Mouse (Mus musculus): ENCODE results near the gene Col4a3.
A peak's percentile ranks its signal among the peaks of the same experiment; 100 is the strongest.

The Col4a3 gene

GRCm38 (mm10) chr1:82586713-82587399 lies at the start of gene Col4a3, which contains the start of gene Col4a4:
Col4a3 (plus strand) TSS chr1:82586921.
Col4a4 (minus strand) TSS chr1:82586849.
- H3K4me1 ChIP-seq (replicated peaks; ENCODE audit: low read depth, low read length) = peaks cover 13% of the 10 kb centered on the region; the same call in 1 of the 2 replicates
- H3K36me3 ChIP-seq (ENCODE audit: insufficient read depth, low read length) = no peaks in the 10 kb centered on the region
- H3K27me3 ChIP-seq (ENCODE audit: insufficient read depth, low read length) = peaks cover 28% of the 10 kb centered on the region
- TF ChIP-seq POU5F1 (IDR thresholded peaks at IDR 0.05; ENCODE audit: borderline replicate concordance, low read length) = no peak
- no peak for TF ChIP-seq NANOG (IDR thresholded peaks at IDR 0.05; ENCODE audit: borderline replicate concordance, low read length)
- TF ChIP-seq CTCF (conservative IDR thresholded peaks at IDR 0.05; ENCODE audit: low read length) = no peak
- H3K9me3 ChIP-seq (ENCODE audit: low read length) = no peaks in the 10 kb centered on the region
- peak within 1 kb of the TSS; percentile 77 for H3K4me3 ChIP-seq (replicated peaks; ENCODE audit: low read length)

- no peaks in the 10 kb centered on the region for H3K9me3 ChIP-seq (ENCODE audit: low read length)
- TF ChIP-seq CTCF (conservative IDR thresholded peaks at IDR 0.05; ENCODE audit: low read length) (no peak), POU5F1 (IDR thresholded peaks at IDR 0.05; ENCODE audit: borderline replicate concordance, low read length) (no peak), NANOG (IDR thresholded peaks at IDR 0.05; ENCODE audit: borderline replicate concordance, low read length) (no peak)
- H3K4me1 ChIP-seq (replicated peaks; ENCODE audit: low read depth, low read length) = no peaks in the 10 kb centered on the region
- no peaks in the 10 kb centered on the region for H3K27me3 ChIP-seq (ENCODE audit: insufficient read depth, low read length)
- H3K36me3 ChIP-seq (ENCODE audit: insufficient read depth, low read length) = no peaks in the 10 kb centered on the region
- no peak overlapping the region for H3K4me3 ChIP-seq (replicated peaks; ENCODE audit: low read length)
Measured at GRCm38 (mm10) chr1:82537848-82538247, 48.9 kb upstream of the Col4a3 start.

DNA sequence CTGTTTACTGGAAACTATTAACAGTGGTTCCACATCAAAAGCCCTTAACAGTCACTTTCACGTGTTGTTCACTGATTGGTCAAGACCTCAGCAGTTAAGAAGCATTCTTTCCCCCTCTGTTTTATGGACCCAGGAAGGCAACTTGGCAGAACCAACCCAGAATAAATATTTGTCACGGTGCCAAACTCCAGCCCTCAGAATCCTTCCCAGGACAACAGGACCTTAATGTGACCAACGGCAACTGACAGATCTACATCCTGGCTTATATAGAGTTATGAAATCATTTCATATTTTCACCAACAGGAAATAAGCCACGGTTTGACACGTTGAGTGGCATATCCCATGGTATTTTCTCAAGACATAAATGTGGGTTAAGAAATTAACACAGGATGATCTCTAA lies 46.7 kb upstream of the Col4a3 start:
- H3K4me3 ChIP-seq (replicated peaks; ENCODE audit: low read length) = no peak overlapping the region
- TF ChIP-seq POU5F1 (IDR thresholded peaks at IDR 0.05; ENCODE audit: borderline replicate concordance, low read length) (no peak), NANOG (IDR thresholded peaks at IDR 0.05; ENCODE audit: borderline replicate concordance, low read length) (no peak), CTCF (conservative IDR thresholded peaks at IDR 0.05; ENCODE audit: low read length) (no peak)
- H3K4me1 ChIP-seq (replicated peaks; ENCODE audit: low read depth, low read length) = no peaks in the 10 kb centered on the region
- no peaks in the 10 kb centered on the region for H3K9me3 ChIP-seq (ENCODE audit: low read length)
- H3K36me3 ChIP-seq (ENCODE audit: insufficient read depth, low read length) = no peaks in the 10 kb centered on the region
- no peaks in the 10 kb centered on the region for H3K27me3 ChIP-seq (ENCODE audit: insufficient read depth, low read length)

GRCm38 (mm10) chr1:82543934-82544333 lies 42.8 kb upstream of the Col4a3 start:
- Histone ChIP-seq H3K4me3 (replicated peaks; ENCODE audit: low read length) (no peak overlapping the region), H3K4me1 (replicated peaks; ENCODE audit: low read depth, low read length) (no peaks in the 10 kb centered on the region), H3K27me3 (ENCODE audit: insufficient read depth, low read length) (no peaks in the 10 kb centered on the region), H3K36me3 (ENCODE audit: insufficient read depth, low read length) (no peaks in the 10 kb centered on the region), H3K9me3 (ENCODE audit: low read length) (no peaks in the 10 kb centered on the region)
- TF ChIP-seq NANOG (IDR thresholded peaks at IDR 0.05; ENCODE audit: borderline replicate concordance, low read length) (no peak), CTCF (conservative IDR thresholded peaks at IDR 0.05; ENCODE audit: low read length) (no peak), POU5F1 (IDR thresholded peaks at IDR 0.05; ENCODE audit: borderline replicate concordance, low read length) (no peak)

- Histone ChIP-seq H3K36me3 (ENCODE audit: insufficient read depth, low read length) (no peaks in the 10 kb centered on the region), H3K27me3 (ENCODE audit: insufficient read depth, low read length) (no peaks in the 10 kb centered on the region), H3K9me3 (ENCODE audit: low read length) (no peaks in the 10 kb centered on the region), H3K4me3 (replicated peaks; ENCODE audit: low read length) (no peak overlapping the region), H3K4me1 (replicated peaks; ENCODE audit: low read depth, low read length) (no peaks in the 10 kb centered on the region)
- TF ChIP-seq POU5F1 (IDR thresholded peaks at IDR 0.05; ENCODE audit: borderline replicate concordance, low read length) = no peak
- TF ChIP-seq NANOG (IDR thresholded peaks at IDR 0.05; ENCODE audit: borderline replicate concordance, low read length) = no peak
Measured at GRCm38 (mm10) chr1:82544419-82545185, 42.1 kb upstream of the Col4a3 start.

GRCm38 (mm10) chr1:82545199-82545960 lies 41.3 kb upstream of the Col4a3 start:
- Histone ChIP-seq H3K4me3 (replicated peaks; ENCODE audit: low read length) (no peak overlapping the region), H3K27me3 (ENCODE audit: insufficient read depth, low read length) (no peaks in the 10 kb centered on the region), H3K9me3 (ENCODE audit: low read length) (no peaks in the 10 kb centered on the region), H3K36me3 (ENCODE audit: insufficient read depth, low read length) (no peaks in the 10 kb centered on the region), H3K4me1 (replicated peaks; ENCODE audit: low read depth, low read length) (no peaks in the 10 kb centered on the region)
- TF ChIP-seq POU5F1 (IDR thresholded peaks at IDR 0.05; ENCODE audit: borderline replicate concordance, low read length) (no peak), CTCF (conservative IDR thresholded peaks at IDR 0.05; ENCODE audit: low read length) (no peak), NANOG (IDR thresholded peaks at IDR 0.05; ENCODE audit: borderline replicate concordance, low read length) (no peak)

DNA sequence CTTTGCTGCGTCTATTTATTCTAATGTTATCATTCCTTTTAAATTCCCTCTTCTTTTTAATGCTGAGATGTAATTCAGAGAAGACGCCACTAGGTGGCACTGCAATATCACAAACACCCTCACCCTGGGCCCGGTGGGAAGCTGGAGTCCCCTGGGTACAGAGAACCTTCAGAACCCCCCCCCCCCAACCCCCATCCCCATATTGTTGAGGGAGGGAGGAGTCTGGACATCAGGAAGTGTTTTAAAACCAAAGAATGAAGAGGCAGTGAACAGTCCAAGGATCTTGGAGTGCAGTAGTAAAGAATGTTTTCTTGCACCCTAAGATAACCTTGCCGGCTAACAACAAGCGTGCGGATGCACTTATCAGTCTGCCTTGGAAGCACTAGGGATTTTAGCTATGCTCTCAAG lies 32.3 kb upstream of the Col4a3 start:
- TF ChIP-seq CTCF (conservative IDR thresholded peaks at IDR 0.05; ENCODE audit: low read length) = peak; percentile 65
- TF ChIP-seq NANOG (IDR thresholded peaks at IDR 0.05; ENCODE audit: borderline replicate concordance, low read length) = no peak

DNA sequence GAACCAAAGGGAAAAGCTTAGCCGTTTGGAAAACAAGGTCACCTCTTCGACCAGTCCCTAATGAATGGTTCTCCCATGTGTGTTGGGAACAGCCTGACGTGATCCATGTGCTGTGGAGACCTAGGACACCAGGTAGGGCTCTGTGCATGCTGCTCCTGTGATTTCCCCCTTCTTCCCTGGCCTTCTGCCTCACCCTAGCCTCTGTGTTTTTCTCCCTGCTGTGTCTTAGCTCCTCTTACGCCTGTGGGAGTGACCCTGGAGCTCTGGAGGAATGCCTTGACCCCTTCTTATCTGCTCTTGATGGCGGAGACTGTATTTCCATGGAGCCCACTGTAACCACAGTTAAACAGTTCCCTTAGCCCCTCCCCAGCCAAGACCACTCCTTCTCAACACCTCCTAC lies 31.8 kb upstream of the Col4a3 start:
- Histone ChIP-seq H3K27me3 (ENCODE audit: insufficient read depth, low read length) (no peaks in the 10 kb centered on the region; the same call in 1 of the 2 replicates), H3K36me3 (ENCODE audit: insufficient read depth, low read length) (no peaks in the 10 kb centered on the region), H3K9me3 (ENCODE audit: low read length) (no peaks in the 10 kb centered on the region), H3K4me1 (replicated peaks; ENCODE audit: low read depth, low read length) (no peaks in the 10 kb centered on the region), H3K4me3 (replicated peaks; ENCODE audit: low read length) (no peak overlapping the region)
- TF ChIP-seq POU5F1 (IDR thresholded peaks at IDR 0.05; ENCODE audit: borderline replicate concordance, low read length) (no peak), NANOG (IDR thresholded peaks at IDR 0.05; ENCODE audit: borderline replicate concordance, low read length) (no peak), CTCF (conservative IDR thresholded peaks at IDR 0.05; ENCODE audit: low read length) (no peak)

More for the DNA sequence above, 32.3 kb upstream of the Col4a3 start:
- Histone ChIP-seq H3K9me3 (ENCODE audit: low read length) (no peaks in the 10 kb centered on the region), H3K36me3 (ENCODE audit: insufficient read depth, low read length) (no peaks in the 10 kb centered on the region), H3K4me3 (replicated peaks; ENCODE audit: low read length) (no peak overlapping the region), H3K27me3 (ENCODE audit: insufficient read depth, low read length) (no peaks in the 10 kb centered on the region; the same call in 1 of the 2 replicates), H3K4me1 (replicated peaks; ENCODE audit: low read depth, low read length) (no peaks in the 10 kb centered on the region)

All from E14TG2a.4 (cell line).